Mouse (Mus musculus) cortical plate, adult 2 months (tissue): ENCODE data around the gene Gm21969.

Experiments used
- CTCF ChIP-seq: fragments of 200-500 bp; IDR thresholded peaks from 2 replicates; pipeline ENCODE4 v1.5.1; 2011; ENCODE audit warnings: mild to moderate bottlenecking, control low read depth, low read length; ENCODE audit not compliant: insufficient read depth; ENCODE audit errors: extremely low read depth
- POLR2A ChIP-seq: fragments of 200-500 bp; IDR thresholded peaks from 2 replicates; pipeline ENCODE4 v1.6.1; 2011; ENCODE audit warnings: mild to moderate bottlenecking, low read length, control low read depth; ENCODE audit not compliant: insufficient read depth; ENCODE audit errors: extremely low read depth

DNA sequence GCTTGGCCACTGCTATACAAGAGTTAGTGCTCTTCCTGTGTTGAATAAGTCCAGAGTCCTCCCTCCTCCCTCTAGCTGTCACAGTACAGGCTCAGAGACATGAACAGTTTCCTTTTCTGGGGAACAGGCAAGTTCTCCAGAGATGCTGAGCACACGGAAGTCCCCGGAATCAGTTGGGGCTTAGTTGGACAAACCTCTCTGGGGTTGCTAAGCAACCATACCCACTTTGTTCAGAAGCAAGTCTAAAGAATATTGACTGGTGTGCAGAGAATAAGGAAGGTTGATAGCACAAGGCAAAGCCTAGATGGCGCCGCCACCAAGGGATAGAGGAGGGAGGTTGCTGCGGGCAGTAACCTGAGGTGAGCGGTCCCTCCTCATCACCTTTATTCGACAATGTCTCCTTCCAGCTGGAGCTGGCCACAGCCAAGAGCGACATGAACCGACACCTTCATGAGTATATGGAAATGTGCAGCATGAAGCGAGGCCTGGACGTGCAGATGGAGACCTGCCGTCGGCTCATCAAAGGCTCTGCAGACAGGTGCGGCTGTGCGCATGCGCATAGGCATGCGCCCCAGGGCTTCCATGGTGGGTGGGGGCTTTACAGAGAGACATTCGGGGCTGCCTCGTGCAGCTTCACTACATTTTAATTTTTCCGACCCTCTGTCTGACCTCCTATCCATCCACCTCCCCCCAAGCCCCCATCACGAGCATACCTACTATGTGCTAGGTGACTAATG is 11.7 kb downstream of the Gm21969 start:
- TF ChIP-seq CTCF (no peak), POLR2A (no peak)
